Mouse (Mus musculus) ES-E14 (cell line): ENCODE measurements at regions not wholly inside any gene's neighbourhood (a gene's known extent, or its start where the extent isn't known, plus 50 kb on each side); places are given as distances from the start of the nearest gene placed in this dataset.

Experiments
- HCFC1 ChIP-seq: IDR thresholded peaks from 2 replicates; pipeline ENCODE4 v1.6.1; 2012; ENCODE audit warnings: low read length, inconsistent platforms, borderline replicate concordance; ENCODE audit not compliant: insufficient read depth
- ZC3H11A ChIP-seq: IDR thresholded peaks from 2 replicates; pipeline ENCODE4 v1.6.1; 2012; ENCODE audit warnings: low read depth, mild to moderate bottlenecking, inconsistent platforms, low read length, borderline replicate concordance
- ZNF384 ChIP-seq: IDR thresholded peaks from 2 replicates; pipeline ENCODE4 v1.6.1; 2012; ENCODE audit warnings: low read depth, low read length, inconsistent platforms

DNA sequence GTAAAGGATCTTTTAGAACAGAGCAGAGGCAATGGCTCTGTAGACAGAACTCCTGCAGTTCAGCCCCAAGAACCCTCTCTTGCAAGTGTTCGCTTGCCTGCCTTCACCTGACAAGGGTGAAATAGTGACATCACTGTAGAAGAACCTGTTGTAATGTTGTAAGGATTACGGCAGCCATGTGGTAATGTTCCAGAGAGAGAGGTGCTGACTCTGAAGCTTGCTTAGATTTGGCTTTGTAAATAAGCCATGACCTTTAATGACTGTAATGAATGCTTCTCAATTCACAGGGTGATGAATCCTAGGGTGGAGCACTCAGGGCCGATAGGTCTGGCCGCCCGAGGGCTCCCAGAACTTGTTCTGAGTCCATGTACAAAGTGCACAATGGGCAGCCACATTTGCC lies 230.2 kb downstream of the Irx1 start:
- no peak for TF ChIP-seq ZC3H11A
- TF ChIP-seq ZNF384 = no peak
- no peak for TF ChIP-seq HCFC1
